Mouse (Mus musculus): ENCODE measurements around the gene Hist1h2be.
"Not testable (repeated sequence)": the region's sequence is repeated elsewhere in the genome, so short reads cannot be mapped to it uniquely, and the experiment has no call there.

Gene Hist1h2be

DNA sequence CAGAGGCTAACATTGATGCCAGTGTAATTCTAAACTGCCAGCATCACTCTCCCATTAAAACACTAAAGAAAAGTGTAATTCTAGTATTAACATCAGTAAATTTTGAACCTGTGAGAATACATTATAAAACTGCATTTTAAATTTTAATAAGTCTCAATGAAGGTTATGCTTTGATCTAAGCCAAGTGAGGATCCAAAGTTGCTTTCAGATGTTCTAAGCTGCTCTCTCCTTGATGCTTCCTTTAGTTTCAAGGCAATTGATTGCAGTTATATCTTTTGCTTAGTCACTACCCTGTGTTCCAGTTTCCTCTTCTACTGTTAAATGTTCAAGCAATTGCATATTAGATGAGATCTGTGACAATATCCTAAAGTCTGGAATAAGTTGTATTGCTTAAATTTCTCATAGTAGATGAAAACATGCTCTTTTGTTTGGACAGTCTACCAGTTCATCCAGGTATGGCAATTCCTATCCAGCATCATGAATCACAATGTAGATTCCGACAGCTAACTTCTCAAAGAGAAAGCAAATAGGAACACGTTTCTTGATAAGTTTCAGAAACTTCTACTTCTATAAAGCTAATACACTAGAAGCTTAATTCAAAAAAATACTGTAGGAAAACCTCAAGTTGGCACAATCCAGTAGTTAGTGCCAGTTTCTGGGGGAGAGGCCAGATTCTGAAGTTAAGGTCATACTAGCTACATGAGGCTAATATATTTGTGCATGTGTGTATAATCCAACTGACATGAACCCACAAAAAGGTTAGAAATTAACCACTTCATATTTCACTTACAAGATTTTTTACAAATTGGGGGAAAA lies 48.5 kb downstream of the Hist1h2be start:
- DNase-seq: no peak

- DNase-seq: not testable (repeated sequence)
Observed at GRCm38 (mm10) chr13:23571504-23572217, 49.3 kb downstream of the Hist1h2be start.

GRCm38 (mm10) chr13:23571022-23571503 lies 49.9 kb downstream of the Hist1h2be start, which contains the start of the genes Hist1h2ae and Hist1h2bg:
TSS of gene Hist1h2ae (minus strand) at chr13:23571220.
TSS of gene Hist1h2bg (plus strand) at chr13:23571396.
- peak; percentile 85 for DNase-seq

GRCm38 (mm10) chr13:23570261-23571021 lies 50.5 kb downstream of the Hist1h2be start:
- not testable (repeated sequence) for DNase-seq

GRCm38 (mm10) chr13:23564482-23564881 lies 56.4 kb downstream of the Hist1h2be start:
- no peak for DNase-seq

- peak; percentile 59 for DNase-seq
Observed at GRCm38 (mm10) chr13:23562699-23563462, 58.0 kb downstream of the Hist1h2be start.

GRCm38 (mm10) chr13:23561883-23562659 lies 58.9 kb downstream of the Hist1h2be start, which contains the start of gene Hist1h3e:
TSS of gene Hist1h3e (minus strand) at chr13:23562369.
- DNase-seq: peak; percentile 97

DNA sequence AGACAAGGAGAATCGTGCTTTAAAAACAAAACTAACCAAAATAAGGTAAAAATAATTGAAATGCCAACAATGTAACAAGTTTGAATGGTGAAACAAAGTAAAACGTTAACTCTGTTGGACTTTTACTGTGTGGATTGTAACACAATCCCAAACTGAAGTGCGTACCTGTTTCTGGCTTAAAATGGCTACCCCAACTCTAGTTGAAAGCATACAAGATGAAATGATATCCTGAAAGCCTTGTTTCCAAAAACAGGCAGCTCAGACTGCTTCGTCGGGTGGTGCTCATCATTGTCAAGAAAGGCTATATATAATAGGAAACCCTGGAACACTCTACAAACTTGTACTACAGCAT lies 59.4 kb downstream of the Hist1h2be start:
- DNase-seq: not testable (repeated sequence)

GRCm38 (mm10) chr13:23560699-23561098 lies 60.2 kb downstream of the Hist1h2be start:
- not testable (repeated sequence) for DNase-seq

DNA sequence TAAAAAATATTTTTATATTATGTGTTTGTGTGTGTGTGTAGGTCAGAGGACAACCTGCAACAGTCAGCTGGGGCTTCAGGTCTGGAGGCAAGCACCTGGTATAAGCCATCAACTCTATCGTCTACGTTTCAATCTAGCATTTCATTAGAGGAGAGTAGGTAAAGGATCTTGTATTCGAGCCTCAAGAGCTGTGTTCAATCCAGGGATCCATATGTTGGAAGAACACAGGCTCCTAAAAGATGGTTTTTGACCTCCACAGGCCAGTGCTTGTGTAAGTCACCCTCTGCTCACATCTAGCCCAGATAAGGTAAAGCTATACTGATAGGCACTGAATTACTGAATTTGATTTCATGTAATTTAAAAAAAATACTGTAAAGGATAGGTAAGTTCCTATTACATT lies 64.0 kb downstream of the Hist1h2be start:
- DNase-seq: no peak

- peak; percentile 93 for DNase-seq
Observed at GRCm38 (mm10) chr13:23555839-23556416, 65.0 kb downstream of the Hist1h2be start.

DNA sequence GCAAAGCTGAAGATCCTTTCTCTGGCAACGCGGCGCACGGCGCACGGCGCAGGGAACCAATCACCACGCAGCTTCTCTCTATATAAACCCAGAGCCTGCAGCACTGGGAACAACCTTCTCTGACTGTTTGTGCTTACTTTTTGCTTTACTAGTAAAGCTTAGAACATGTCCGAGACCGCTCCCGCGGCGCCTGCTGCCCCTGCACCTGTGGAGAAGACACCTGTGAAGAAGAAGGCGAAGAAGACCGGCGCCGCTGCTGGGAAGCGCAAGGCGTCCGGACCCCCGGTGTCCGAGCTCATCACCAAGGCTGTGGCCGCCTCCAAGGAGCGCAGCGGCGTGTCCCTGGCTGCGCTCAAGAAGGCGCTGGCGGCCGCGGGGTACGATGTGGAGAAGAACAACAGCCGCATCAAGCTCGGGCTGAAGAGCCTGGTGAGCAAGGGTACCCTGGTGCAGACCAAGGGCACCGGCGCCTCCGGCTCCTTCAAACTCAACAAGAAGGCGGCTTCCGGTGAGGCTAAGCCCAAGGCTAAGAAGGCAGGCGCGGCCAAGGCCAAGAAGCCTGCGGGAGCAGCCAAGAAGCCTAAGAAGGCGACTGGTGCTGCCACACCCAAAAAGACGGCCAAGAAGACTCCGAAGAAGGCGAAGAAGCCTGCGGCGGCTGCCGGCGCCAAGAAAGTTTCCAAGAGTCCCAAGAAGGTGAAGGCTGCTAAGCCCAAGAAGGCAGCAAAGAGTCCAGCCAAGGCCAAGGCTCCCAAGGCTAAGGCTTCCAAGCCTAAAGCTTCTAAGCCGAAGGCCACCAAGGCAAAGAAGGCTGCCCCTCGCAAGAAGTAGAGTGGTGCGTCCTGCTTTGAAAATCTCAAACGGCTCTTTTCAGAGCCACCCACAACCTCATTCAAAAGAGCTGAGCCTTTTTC lies 65.7 kb downstream of the Hist1h2be start:
- peak; percentile 82 for DNase-seq

DNA sequence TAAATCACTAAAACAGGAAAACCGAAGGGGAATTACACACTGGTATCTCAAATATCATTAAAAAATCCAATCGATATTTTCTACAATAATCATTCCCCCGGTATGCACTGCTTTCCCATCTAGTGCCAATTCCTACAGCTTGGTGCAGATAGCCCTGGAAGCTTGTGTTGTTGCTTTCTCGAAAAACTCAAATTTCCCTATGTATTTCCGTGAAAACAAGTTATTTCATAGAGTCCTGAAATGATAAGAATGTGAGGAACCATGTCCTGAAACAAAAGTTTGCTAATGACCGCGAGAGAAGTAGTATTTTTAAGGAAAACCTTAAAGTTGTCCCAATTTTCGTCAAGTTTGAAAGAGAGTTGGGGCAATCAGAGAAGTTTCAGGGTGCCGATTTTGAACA lies 66.5 kb downstream of the Hist1h2be start:
- no peak for DNase-seq

GRCm38 (mm10) chr13:23552962-23553361 lies 68.0 kb downstream of the Hist1h2be start, which contains the start of gene Hist1h1d:
TSS of gene Hist1h1d (plus strand) at chr13:23553262.
- DNase-seq: no peak

- DNase-seq: no peak
Observed at GRCm38 (mm10) chr13:23551931-23552914, 68.7 kb downstream of the Hist1h2be start.

DNA sequence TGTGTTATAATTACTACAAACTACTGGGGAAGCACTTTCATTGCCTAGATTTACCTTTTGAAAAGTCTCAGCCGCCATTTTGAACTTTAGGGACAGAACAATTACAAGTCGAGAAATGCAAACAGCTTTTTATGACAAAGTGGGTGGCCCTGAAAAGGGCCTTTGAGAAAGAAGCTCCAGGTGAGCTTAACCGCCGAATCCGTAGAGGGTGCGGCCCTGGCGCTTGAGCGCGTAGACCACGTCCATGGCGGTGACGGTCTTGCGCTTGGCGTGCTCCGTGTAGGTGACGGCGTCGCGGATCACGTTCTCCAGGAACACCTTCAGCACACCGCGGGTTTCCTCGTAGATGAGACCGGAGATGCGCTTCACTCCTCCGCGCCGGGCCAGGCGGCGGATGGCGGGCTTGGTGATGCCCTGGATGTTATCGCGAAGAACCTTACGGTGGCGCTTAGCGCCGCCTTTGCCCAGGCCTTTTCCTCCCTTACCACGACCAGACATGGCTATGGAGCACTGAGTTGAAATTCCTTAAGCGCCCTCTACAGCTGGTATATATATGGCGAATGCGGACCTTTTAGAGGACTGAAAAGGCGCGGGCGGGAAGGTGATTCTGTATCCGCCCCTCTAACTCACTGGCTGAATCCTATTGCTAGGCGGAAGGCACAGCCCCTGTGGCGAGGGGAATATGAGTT lies 69.6 kb downstream of the Hist1h2be start, which contains the start of gene Hist1h4f:
Hist1h4f (minus strand) TSS at position 503 of the 689 bp plus-strand sequence.
- DNase-seq: peak; percentile 92

DNA sequence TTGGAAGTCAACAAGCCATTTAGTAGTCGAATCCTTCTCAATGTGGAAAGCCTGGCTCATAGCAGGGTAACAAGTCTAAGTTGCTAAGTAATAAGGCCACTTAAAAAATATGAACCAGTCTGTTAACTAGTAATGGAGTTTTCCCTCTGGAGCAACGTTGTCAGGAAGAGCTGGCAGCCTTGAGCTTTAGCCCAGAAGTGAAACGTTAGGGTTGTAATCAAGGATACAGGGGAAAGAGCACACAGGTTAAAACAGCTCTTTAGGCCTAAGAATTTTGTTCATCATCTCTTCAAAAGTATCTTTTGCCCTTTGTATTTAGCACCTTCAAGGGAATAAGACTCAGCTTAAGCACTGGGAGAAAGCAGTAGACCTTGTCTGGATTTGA lies 70.2 kb downstream of the Hist1h2be start:
- DNase-seq: no peak

DNA sequence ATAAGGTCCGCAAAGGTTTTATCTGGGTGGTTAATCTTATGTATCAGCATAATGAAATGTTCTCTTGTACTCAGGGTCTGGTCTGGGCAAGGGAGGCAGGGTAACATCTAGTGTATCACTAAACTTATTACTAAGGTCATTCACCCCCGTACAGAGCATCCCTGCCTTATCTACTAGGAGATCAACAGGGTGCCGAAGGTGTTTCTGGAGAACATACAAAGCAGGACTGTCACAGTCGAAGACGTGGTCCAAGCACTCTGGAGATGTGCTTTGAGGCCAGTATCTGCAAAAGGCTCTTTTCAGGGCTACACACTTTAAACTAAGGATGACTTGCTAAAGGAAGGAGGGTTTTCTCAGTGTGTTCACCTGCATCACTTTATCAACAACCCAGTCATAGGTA lies 74.2 kb downstream of the Hist1h2be start:
- no peak for DNase-seq

All from lung, postnatal 36 days (tissue).